In the genomic region with DNA sequence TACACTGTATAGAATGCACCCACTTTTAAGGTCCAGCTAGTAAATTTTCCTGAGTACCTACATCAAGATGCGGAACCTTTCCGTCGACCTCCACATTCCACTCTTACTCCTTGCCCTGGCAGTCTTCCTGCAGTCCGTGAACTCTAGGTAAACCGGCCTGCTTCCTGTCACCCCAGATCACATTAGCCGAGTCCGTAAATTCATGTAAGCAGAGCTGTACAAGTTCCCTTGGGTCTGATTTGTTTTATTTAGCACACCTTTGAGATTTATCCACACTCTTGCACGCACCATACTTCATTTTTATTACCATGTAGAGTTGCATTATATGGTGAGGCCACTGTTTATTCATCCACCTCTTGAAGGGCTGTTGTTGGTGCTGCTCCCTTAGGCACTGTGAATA, we compare ENCODE assay signal across 18 mouse cellular contexts.
"Had no signal": no experiment of that assay in that cellular context is flagged by ENCODE, and none has a peak within 500 bp of the region (broad histone marks: within the 10 kb centered on the region; RNA-seq: fewer than 3 reads in every experiment).

No protein-coding gene starts in this region.

- H3K9me3 ChIP-seq: limb, embryonic 12.5 days; liver, embryonic 13.5 days; lung, embryonic 15.5 days; megakaryocyte, embryonic 14.5 days; midbrain, embryonic 12.5 days; neural tube, embryonic 13.5 days; stomach, embryonic 15.5 days had no signal

- DNase-seq: kidney, adult 2 months; kidney, postnatal 4 days; liver; liver, embryonic 13.5 days; liver, postnatal 0 days; lung, postnatal 14 days; retina, postnatal 1 day; right cerebral cortex, postnatal 14 days; thymus, postnatal 36 days had no signal

- H3K4me3 ChIP-seq: layer of hippocampus, adult 2 months; limb, embryonic 12.5 days; liver, embryonic 13.5 days; lung, embryonic 15.5 days; megakaryocyte, embryonic 14.5 days; midbrain, embryonic 12.5 days; neural tube, embryonic 13.5 days; stomach, embryonic 15.5 days had no signal

- H3K27me3 ChIP-seq: liver, embryonic 13.5 days; lung, embryonic 15.5 days; midbrain, embryonic 12.5 days; neural tube, embryonic 13.5 days; stomach, embryonic 15.5 days had no signal

- ATAC-seq: liver, postnatal 0 days; midbrain, embryonic 16.5 days had no signal

- H3K4me2 ChIP-seq: limb, embryonic 12.5 days; liver, embryonic 13.5 days; lung, embryonic 15.5 days; midbrain, embryonic 12.5 days; neural tube, embryonic 13.5 days; stomach, embryonic 15.5 days had no signal

- H3K36me3 ChIP-seq: limb, embryonic 12.5 days; liver, embryonic 13.5 days; lung, embryonic 15.5 days; midbrain, embryonic 12.5 days; neural tube, embryonic 13.5 days; stomach, embryonic 15.5 days had no signal

- H3K4me1 ChIP-seq: liver, embryonic 13.5 days; midbrain, embryonic 12.5 days; stomach, embryonic 15.5 days had no signal

- H3K9ac ChIP-seq: limb, embryonic 12.5 days; liver, embryonic 13.5 days; liver, postnatal 0 days; lung, embryonic 15.5 days; midbrain, embryonic 12.5 days; neural tube, embryonic 13.5 days; stomach, embryonic 15.5 days had no signal

- H3K27ac ChIP-seq: layer of hippocampus, adult 2 months; limb, embryonic 12.5 days; liver, embryonic 13.5 days; lung, embryonic 15.5 days; macrophage; midbrain, embryonic 12.5 days; neural tube, embryonic 13.5 days; stomach, embryonic 15.5 days had no signal
